ENCODE assay signal across 8 mouse cellular contexts in the genomic region with DNA sequence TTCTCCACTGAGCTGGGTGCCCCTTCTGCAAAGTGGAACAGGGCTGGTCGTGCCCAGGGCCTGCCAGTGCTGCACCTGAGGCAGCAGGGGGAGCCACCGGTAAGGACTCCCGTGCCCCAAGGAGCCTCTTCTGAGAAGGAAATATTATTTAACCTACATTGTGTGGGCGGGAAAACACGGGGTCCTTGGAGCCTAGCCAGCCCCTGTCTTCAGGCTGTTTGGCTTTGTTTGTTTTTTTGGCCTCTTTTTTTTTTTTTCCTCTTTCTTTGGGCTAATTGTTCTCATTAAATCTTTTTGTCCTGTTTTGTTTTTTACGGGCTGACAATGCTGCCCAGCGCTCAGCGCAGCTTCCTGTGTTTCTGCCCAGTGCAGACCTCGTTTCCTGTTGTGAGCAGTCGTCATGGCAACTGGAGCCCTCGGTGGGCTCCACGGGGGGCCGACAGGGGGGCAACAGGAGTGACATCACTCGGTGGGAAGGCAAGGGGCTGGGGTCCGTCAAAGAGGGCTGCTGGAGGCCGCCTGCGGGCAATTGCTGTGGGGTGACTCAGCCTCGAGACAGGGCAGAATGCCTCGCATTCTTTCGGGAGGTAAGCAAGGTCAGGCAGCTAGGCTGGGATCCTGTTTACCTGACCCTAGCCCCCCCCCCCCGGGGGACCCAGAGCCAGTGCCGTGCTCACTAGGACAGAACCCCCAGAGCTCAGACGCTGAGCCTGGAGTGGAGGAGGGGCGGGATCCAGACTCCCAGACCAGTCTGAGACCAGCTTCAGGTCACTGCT. TPM values are rescaled to one million over a fixed set of nuclear protein-coding genes. Genes with fewer than 3 reads are reported as not detected.
DNase-seq lines count a peak whose midpoint lies in the region; ATAC-seq lines count a peak whose summit lies in the region.

No protein-coding gene starts in this region.

- peak overlapping the region; percentile 63 for H3K9ac ChIP-seq in forebrain, embryonic 16.5 days (replicated peaks; ENCODE audit: low read depth, low read length)
- H3K9ac ChIP-seq in hindbrain, embryonic 14.5 days = peak overlapping the region; percentile 61
- H3K9ac ChIP-seq in limb, embryonic 15.5 days = no peak overlapping the region
- peak overlapping the region; percentile 48 for H3K9ac ChIP-seq in midbrain, embryonic 15.5 days
- peak overlapping the region; percentile 67 for H3K9ac ChIP-seq in stomach, embryonic 16.5 days (ENCODE audit: low read length)

- peak; percentile 64 for ATAC-seq in forebrain, embryonic 16.5 days
- peak; percentile 65 for ATAC-seq in hindbrain, embryonic 14.5 days (ENCODE audit: low FRiP score)
- peak; percentile 8; the same call in 1 of the 2 replicates for ATAC-seq in limb, embryonic 15.5 days (ENCODE audit: insufficient number of reproducible peaks, low FRiP score, low TSS enrichment, low read depth)
- ATAC-seq in midbrain, embryonic 15.5 days (replicated peaks) = peak; percentile 74
- peak; percentile 18; the same call in 1 of the 2 replicates for ATAC-seq in stomach, embryonic 16.5 days (ENCODE audit: insufficient read depth, low FRiP score)

- H3K27me3 ChIP-seq in forebrain, embryonic 16.5 days (replicated peaks; ENCODE audit: control insufficient read depth, insufficient read depth, low read length) = no peaks in the 10 kb centered on the region
- no peaks in the 10 kb centered on the region for H3K27me3 ChIP-seq in hindbrain, embryonic 14.5 days (ENCODE audit: control insufficient read depth, insufficient read depth, low read length)
- no peaks in the 10 kb centered on the region for H3K27me3 ChIP-seq in limb, embryonic 15.5 days
- no peaks in the 10 kb centered on the region for H3K27me3 ChIP-seq in midbrain, embryonic 15.5 days (replicated peaks)
- H3K27me3 ChIP-seq in stomach, embryonic 16.5 days (ENCODE audit: control insufficient read depth, insufficient read depth, low read length) = no peaks in the 10 kb centered on the region

- DNase-seq in layer of hippocampus, postnatal 25 days (ENCODE audit: extremely low spot score in 1 of 2, low spot score in 1 of 2) = peak; percentile 29 to 49
- DNase-seq in layer of hippocampus, adult 11-12 months (ENCODE audit: low spot score) = no peak
- DNase-seq in cerebellum, adult 11 months = peak; percentile 70
- peak; percentile 78 for DNase-seq in hindbrain, embryonic 14.5 days (ENCODE audit: low spot score)

- peak overlapping the region; percentile 79 for H3K4me2 ChIP-seq in forebrain, embryonic 16.5 days (ENCODE audit: low read length)
- peak overlapping the region; percentile 69 for H3K4me2 ChIP-seq in hindbrain, embryonic 14.5 days (replicated peaks)
- H3K4me2 ChIP-seq in limb, embryonic 15.5 days = peak overlapping the region; percentile 39
- H3K4me2 ChIP-seq in midbrain, embryonic 15.5 days = peak overlapping the region; percentile 62
- H3K4me2 ChIP-seq in stomach, embryonic 16.5 days (ENCODE audit: low read depth, low read length) = peak overlapping the region; percentile 63

- H3K4me1 ChIP-seq in forebrain, embryonic 16.5 days (replicated peaks; ENCODE audit: control insufficient read depth, insufficient read depth, low read length) = peaks cover 15% of the 10 kb centered on the region
- peaks cover 20% of the 10 kb centered on the region for H3K4me1 ChIP-seq in hindbrain, embryonic 14.5 days (replicated peaks; ENCODE audit: control insufficient read depth, insufficient read depth, low read length)
- H3K4me1 ChIP-seq in limb, embryonic 15.5 days = peaks cover 47% of the 10 kb centered on the region
- H3K4me1 ChIP-seq in midbrain, embryonic 15.5 days = peaks cover 26% of the 10 kb centered on the region
- peaks cover 22% of the 10 kb centered on the region for H3K4me1 ChIP-seq in stomach, embryonic 16.5 days (ENCODE audit: control insufficient read depth, insufficient read depth, low read length)

- 2% methylated on average over 24 of the region's 24 CpGs for WGBS in forebrain, embryonic 16.5 days
- WGBS in hindbrain, embryonic 14.5 days = 3% methylated on average over 24 of the region's 24 CpGs
- WGBS in limb, embryonic 15.5 days = 3% methylated on average over 24 of the region's 24 CpGs
- WGBS in midbrain, embryonic 15.5 days = 1% methylated on average over 24 of the region's 24 CpGs
- WGBS in stomach, embryonic 16.5 days = 4% methylated on average over 24 of the region's 24 CpGs

- H3K4me3 ChIP-seq in forebrain, embryonic 16.5 days (replicated peaks; ENCODE audit: low read length) = peak overlapping the region; percentile 43
- peak overlapping the region; percentile 31 for H3K4me3 ChIP-seq in hindbrain, embryonic 14.5 days (replicated peaks; ENCODE audit: low read length)
- H3K4me3 ChIP-seq in limb, embryonic 15.5 days = peak overlapping the region; percentile 15
- peak overlapping the region; percentile 36 for H3K4me3 ChIP-seq in midbrain, embryonic 15.5 days
- peak overlapping the region; percentile 39 for H3K4me3 ChIP-seq in stomach, embryonic 16.5 days (replicated peaks; ENCODE audit: low read length)

- peak overlapping the region; percentile 41; the same call in 1 of the 2 replicates for H3K27ac ChIP-seq in forebrain, embryonic 16.5 days (ENCODE audit: low read length)
- peak overlapping the region; percentile 64; the same call in 1 of the 2 replicates for H3K27ac ChIP-seq in hindbrain, embryonic 14.5 days
- H3K27ac ChIP-seq in limb, embryonic 15.5 days = peak overlapping the region; percentile 30; the same call in 1 of the 2 replicates
- peak overlapping the region; percentile 31 for H3K27ac ChIP-seq in midbrain, embryonic 15.5 days
- H3K27ac ChIP-seq in stomach, embryonic 16.5 days (ENCODE audit: low read length) = peak overlapping the region; percentile 64; the same call in 1 of the 2 replicates

- H3K36me3 ChIP-seq in forebrain, embryonic 16.5 days (ENCODE audit: control insufficient read depth, insufficient read depth) = no peaks in the 10 kb centered on the region
- no peaks in the 10 kb centered on the region for H3K36me3 ChIP-seq in hindbrain, embryonic 14.5 days (replicated peaks; ENCODE audit: control insufficient read depth, insufficient read depth)
- no peaks in the 10 kb centered on the region for H3K36me3 ChIP-seq in limb, embryonic 15.5 days
- H3K36me3 ChIP-seq in midbrain, embryonic 15.5 days (replicated peaks) = no peaks in the 10 kb centered on the region
- H3K36me3 ChIP-seq in stomach, embryonic 16.5 days (ENCODE audit: control insufficient read depth, insufficient read depth, low read length) = no peaks in the 10 kb centered on the region

- H3K9me3 ChIP-seq in forebrain, embryonic 16.5 days (ENCODE audit: control insufficient read depth, low read length) = no peaks in the 10 kb centered on the region
- H3K9me3 ChIP-seq in hindbrain, embryonic 14.5 days (ENCODE audit: control insufficient read depth, low read length) = no peaks in the 10 kb centered on the region
- H3K9me3 ChIP-seq in limb, embryonic 15.5 days = no peaks in the 10 kb centered on the region
- H3K9me3 ChIP-seq in midbrain, embryonic 15.5 days = no peaks in the 10 kb centered on the region
- H3K9me3 ChIP-seq in stomach, embryonic 16.5 days (replicated peaks; ENCODE audit: control insufficient read depth, low read length) = no peaks in the 10 kb centered on the region

RNA-seq across cellular contexts. Expression of a gene that starts 20.5 kb away (rescaled TPM):
- 10 to 100 TPM; 32.1 to 35.7 TPM for total RNA-seq in layer of hippocampus, postnatal 25 days (2021)
- polyA plus RNA-seq in forebrain, embryonic 16.5 days (2015; fragmentation: Nextera tagmentation; extraction: Ambion mirVana) = 3.0 and 4.0 TPM in 2 replicates
- polyA plus RNA-seq in hindbrain, embryonic 14.5 days (2014; fragmentation: Nextera tagmentation; extraction: Ambion mirVana) = 3.2 and 4.0 TPM in 2 replicates
- polyA plus RNA-seq in limb, embryonic 15.5 days (2015; fragmentation: Nextera tagmentation; extraction: Ambion mirVana) = 2.4 and 2.8 TPM in 2 replicates
- polyA plus RNA-seq in midbrain, embryonic 15.5 days (2015; fragmentation: Nextera tagmentation; extraction: Ambion mirVana) = 4.7 and 5.8 TPM in 2 replicates
- polyA plus RNA-seq in stomach, embryonic 16.5 days (2015; fragmentation: Nextera tagmentation; extraction: Ambion mirVana) = 5.7 and 6.9 TPM in 2 replicates

RNA-seq across cellular contexts. Expression of a gene that starts 59.0 kb away (rescaled TPM):
- 1 to 10 TPM; 3.7 to 5.0 TPM for total RNA-seq in layer of hippocampus, postnatal 25 days (2021)
- polyA plus RNA-seq in forebrain, embryonic 16.5 days (2015; fragmentation: Nextera tagmentation; extraction: Ambion mirVana) = 6.7 and 8.5 TPM in 2 replicates
- 4.9 and 5.1 TPM in 2 replicates for polyA plus RNA-seq in hindbrain, embryonic 14.5 days (2014; fragmentation: Nextera tagmentation; extraction: Ambion mirVana)
- polyA plus RNA-seq in limb, embryonic 15.5 days (2015; fragmentation: Nextera tagmentation; extraction: Ambion mirVana) = 14.7 and 15.3 TPM in 2 replicates
- polyA plus RNA-seq in midbrain, embryonic 15.5 days (2015; fragmentation: Nextera tagmentation; extraction: Ambion mirVana) = 3.5 and 4.0 TPM in 2 replicates
- polyA plus RNA-seq in stomach, embryonic 16.5 days (2015; fragmentation: Nextera tagmentation; extraction: Ambion mirVana) = 31.5 and 31.9 TPM in 2 replicates

Comparison
In these comparisons a context has a peak if more than half of its experiments do, and no peak if none do; other contexts are left out.
1. ATAC-seq: peak in every context shown above with its lines; median percentile 74 in midbrain, embryonic 15.5 days; 65 in hindbrain, embryonic 14.5 days; 64 in forebrain, embryonic 16.5 days; 18 in stomach, embryonic 16.5 days; 8 in limb, embryonic 15.5 days.